Mouse (Mus musculus): ENCODE measurements at regions not wholly inside any gene's neighbourhood (a gene's known extent, or its start where the extent isn't known, plus 50 kb on each side); places are given as distances from the start of the nearest gene placed in this dataset.

GRCm38 (mm10) chr3:73134316-73134715 lies 76.7 kb upstream of the Slitrk3 start:
- peak; percentile 55 to 58 for DNase-seq

GRCm38 (mm10) chr3:73125143-73125542 lies 67.5 kb upstream of the Slitrk3 start:
- no peak for DNase-seq

- no peak for DNase-seq
Observed at GRCm38 (mm10) chr3:73109102-73109501, 51.5 kb upstream of the Slitrk3 start.
